Mouse (Mus musculus): ENCODE results near the gene Ppp1r9b. TPM values are rescaled to one million over a fixed set of nuclear protein-coding genes. Genes with fewer than 3 reads are reported as not detected.
A peak's percentile ranks its signal among the peaks of the same experiment; 100 is the strongest.

Gene Ppp1r9b
- polyA plus RNA-seq, 1 experiment from 2014 or later, result 16.2 TPM

DNA sequence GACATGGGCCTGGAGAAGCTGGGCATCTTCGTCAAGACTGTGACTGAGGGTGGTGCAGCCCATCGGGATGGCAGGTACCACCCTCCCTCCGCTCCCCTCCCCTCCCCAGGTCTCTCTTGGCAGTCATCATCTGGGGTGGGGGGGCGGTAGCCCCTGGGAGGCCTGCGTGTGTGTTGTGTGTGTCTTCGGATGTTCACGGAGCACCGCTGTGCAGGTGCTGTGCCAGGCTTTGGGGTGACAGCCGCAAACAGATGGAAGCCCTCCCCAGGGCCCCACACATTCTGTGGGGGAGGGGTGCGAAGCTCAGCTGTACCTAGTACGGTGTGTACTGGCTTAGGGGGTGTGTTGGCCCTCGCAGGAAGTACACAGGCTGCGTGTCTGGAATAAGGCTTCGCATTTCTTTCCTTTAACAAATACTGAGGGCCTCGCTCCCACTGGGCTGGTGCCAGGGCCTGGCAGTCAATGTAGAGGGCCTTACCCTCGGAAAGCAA lies 7.3 kb downstream of the Ppp1r9b start:
- Histone ChIP-seq H3K4me1 (replicated peaks; ENCODE audit: control insufficient read depth, insufficient read depth, low read length) (peaks cover 28% of the 10 kb centered on the region), H3K27ac (ENCODE audit: low read depth, low read length) (no peak overlapping the region), H3K4me3 (ENCODE audit: low read depth, low read length) (no peak overlapping the region), H3K36me3 (ENCODE audit: control insufficient read depth, insufficient read depth, low read length) (peaks cover 21% of the 10 kb centered on the region), H3K9me3 (ENCODE audit: control insufficient read depth, low read length) (no peaks in the 10 kb centered on the region), H3K4me2 (replicated peaks; ENCODE audit: low read depth, low read length) (no peak overlapping the region), H3K27me3 (ENCODE audit: control insufficient read depth, insufficient read depth, low read length) (no peaks in the 10 kb centered on the region), H3K9ac (ENCODE audit: low read depth, low read length) (no peak overlapping the region)
- ATAC-seq (ENCODE audit: low FRiP score), result no peak
- 88% methylated on average over 15 of the region's 16 CpGs for WGBS
- no peak for DNase-seq (ENCODE audit: low spot score)

- Histone ChIP-seq H3K4me1 (replicated peaks; ENCODE audit: control insufficient read depth, insufficient read depth, low read length) (peaks cover 11% of the 10 kb centered on the region), H3K4me3 (ENCODE audit: low read depth, low read length) (no peak overlapping the region; the same call in 1 of the 2 replicates), H3K9ac (ENCODE audit: low read depth, low read length) (0 out of 2 replicates have a peak overlapping the region, but pooled peaks have one; percentile 7), H3K9me3 (ENCODE audit: control insufficient read depth, low read length) (no peaks in the 10 kb centered on the region), H3K4me2 (replicated peaks; ENCODE audit: low read depth, low read length) (no peak overlapping the region), H3K27me3 (ENCODE audit: control insufficient read depth, insufficient read depth, low read length) (no peaks in the 10 kb centered on the region), H3K27ac (ENCODE audit: low read depth, low read length) (peak overlapping the region; percentile 56), H3K36me3 (ENCODE audit: control insufficient read depth, insufficient read depth, low read length) (peaks cover 21% of the 10 kb centered on the region)
- 75% methylated on average over 8 of the region's 8 CpGs for WGBS
- DNase-seq (ENCODE audit: low spot score) (no peak), ATAC-seq (ENCODE audit: low FRiP score) (no peak)
These were observed 9.3 kb downstream of the Ppp1r9b start for GRCm38 (mm10) chr11:95000128-95000527.

GRCm38 (mm10) chr11:95000548-95000947 lies 9.7 kb downstream of the Ppp1r9b start:
- no peaks in the 10 kb centered on the region for H3K27me3 ChIP-seq (ENCODE audit: control insufficient read depth, insufficient read depth, low read length)
- H3K27ac ChIP-seq (ENCODE audit: low read depth, low read length), result peak overlapping the region; percentile 56
- WGBS, result 40% methylated on average over 4 of the region's 4 CpGs
- peaks cover 21% of the 10 kb centered on the region for H3K36me3 ChIP-seq (ENCODE audit: control insufficient read depth, insufficient read depth, low read length)
- H3K4me3 ChIP-seq (ENCODE audit: low read depth, low read length), result no peak overlapping the region; the same call in 1 of the 2 replicates
- peaks cover 8% of the 10 kb centered on the region for H3K4me1 ChIP-seq (replicated peaks; ENCODE audit: control insufficient read depth, insufficient read depth, low read length)
- H3K9me3 ChIP-seq (ENCODE audit: control insufficient read depth, low read length), result no peaks in the 10 kb centered on the region
- H3K9ac ChIP-seq (ENCODE audit: low read depth, low read length), result 0 out of 2 replicates have a peak overlapping the region, but pooled peaks have one; percentile 7
- DNase-seq (ENCODE audit: low spot score) (no peak), ATAC-seq (ENCODE audit: low FRiP score) (no peak; the same call in 1 of the 2 replicates)
- no peak overlapping the region for H3K4me2 ChIP-seq (replicated peaks; ENCODE audit: low read depth, low read length)

DNA sequence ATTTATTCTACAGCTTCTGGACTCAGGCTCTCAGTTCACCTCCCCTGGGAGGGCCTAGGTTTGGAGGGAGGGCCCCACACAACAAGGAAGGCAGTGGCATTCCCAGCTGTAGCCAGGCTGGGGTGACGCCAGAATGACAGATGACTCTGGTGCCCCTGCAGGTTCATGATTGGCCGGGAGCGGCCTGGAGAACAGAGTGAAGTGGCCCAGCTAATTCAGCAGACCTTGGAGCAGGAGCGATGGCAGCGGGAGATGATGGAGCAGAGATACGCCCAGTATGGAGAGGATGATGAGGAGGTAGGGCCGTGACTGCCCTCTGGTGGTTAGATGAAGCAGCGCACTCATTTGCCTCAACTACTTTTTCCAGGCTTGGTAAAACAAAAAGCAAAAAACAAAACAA lies 10.2 kb downstream of the Ppp1r9b start:
- Histone ChIP-seq H3K9ac (ENCODE audit: low read depth, low read length) (no peak overlapping the region), H3K27ac (ENCODE audit: low read depth, low read length) (peak overlapping the region; percentile 56), H3K9me3 (ENCODE audit: control insufficient read depth, low read length) (no peaks in the 10 kb centered on the region), H3K4me1 (replicated peaks; ENCODE audit: control insufficient read depth, insufficient read depth, low read length) (peaks cover 10% of the 10 kb centered on the region), H3K4me2 (replicated peaks; ENCODE audit: low read depth, low read length) (no peak overlapping the region), H3K27me3 (ENCODE audit: control insufficient read depth, insufficient read depth, low read length) (no peaks in the 10 kb centered on the region), H3K36me3 (ENCODE audit: control insufficient read depth, insufficient read depth, low read length) (peaks cover 21% of the 10 kb centered on the region), H3K4me3 (ENCODE audit: low read depth, low read length) (no peak overlapping the region)
- peak; percentile 84 for DNase-seq (ENCODE audit: low spot score)
- peak; percentile 83 for ATAC-seq (ENCODE audit: low FRiP score)
- under 1% methylated on average over 8 of the region's 8 CpGs for WGBS

GRCm38 (mm10) chr11:95001584-95002347 lies 10.9 kb downstream of the Ppp1r9b start:
- WGBS, result 88% methylated on average over 21 of the region's 21 CpGs
- Histone ChIP-seq H3K36me3 (ENCODE audit: control insufficient read depth, insufficient read depth, low read length) (peaks cover 16% of the 10 kb centered on the region), H3K4me2 (replicated peaks; ENCODE audit: low read depth, low read length) (no peak overlapping the region), H3K9ac (ENCODE audit: low read depth, low read length) (no peak overlapping the region), H3K27me3 (ENCODE audit: control insufficient read depth, insufficient read depth, low read length) (no peaks in the 10 kb centered on the region), H3K4me1 (replicated peaks; ENCODE audit: control insufficient read depth, insufficient read depth, low read length) (peaks cover 13% of the 10 kb centered on the region), H3K4me3 (ENCODE audit: low read depth, low read length) (no peak overlapping the region), H3K27ac (ENCODE audit: low read depth, low read length) (peak overlapping the region; percentile 7; the same call in 1 of the 2 replicates), H3K9me3 (ENCODE audit: control insufficient read depth, low read length) (no peaks in the 10 kb centered on the region)
- ATAC-seq (ENCODE audit: low FRiP score) (no peak), DNase-seq (ENCODE audit: low spot score) (no peak)

DNA sequence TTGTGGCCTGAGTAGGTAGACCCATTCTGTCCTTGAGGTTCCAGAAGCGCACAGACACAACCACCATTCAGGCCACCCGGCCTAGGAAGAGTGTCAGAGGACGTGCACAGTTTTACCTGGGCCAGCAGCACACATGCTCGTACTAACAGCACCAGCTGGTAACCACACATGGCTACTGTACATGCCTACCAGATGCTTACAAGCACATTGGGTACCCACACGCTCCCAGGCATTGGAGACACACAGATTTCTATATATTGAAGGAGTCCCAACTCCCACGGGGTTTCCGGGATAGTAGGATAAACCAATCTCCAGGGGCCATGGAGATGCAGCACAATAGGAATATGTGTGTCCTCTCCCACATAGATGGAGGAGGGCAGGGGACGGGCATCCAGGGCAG lies 11.9 kb downstream of the Ppp1r9b start:
- H3K27ac ChIP-seq (ENCODE audit: low read depth, low read length), result no peak overlapping the region
- no peak overlapping the region for H3K4me3 ChIP-seq (ENCODE audit: low read depth, low read length)
- no peak for DNase-seq (ENCODE audit: low spot score)
- H3K4me2 ChIP-seq (replicated peaks; ENCODE audit: low read depth, low read length), result no peak overlapping the region
- H3K9me3 ChIP-seq (ENCODE audit: control insufficient read depth, low read length), result no peaks in the 10 kb centered on the region
- ATAC-seq (ENCODE audit: low FRiP score), result no peak
- 95% methylated on average over 8 of the region's 8 CpGs for WGBS
- H3K9ac ChIP-seq (ENCODE audit: low read depth, low read length), result no peak overlapping the region
- no peaks in the 10 kb centered on the region for H3K27me3 ChIP-seq (ENCODE audit: control insufficient read depth, insufficient read depth, low read length)
- peaks cover 13% of the 10 kb centered on the region for H3K36me3 ChIP-seq (ENCODE audit: control insufficient read depth, insufficient read depth, low read length)
- H3K4me1 ChIP-seq (replicated peaks; ENCODE audit: control insufficient read depth, insufficient read depth, low read length), result peaks cover 18% of the 10 kb centered on the region

- H3K36me3 ChIP-seq (ENCODE audit: control insufficient read depth, insufficient read depth, low read length), result peaks cover 12% of the 10 kb centered on the region; the same call in 1 of the 2 replicates
- peak overlapping the region; percentile 9; the same call in 1 of the 2 replicates for H3K27ac ChIP-seq (ENCODE audit: low read depth, low read length)
- no peak overlapping the region for H3K9ac ChIP-seq (ENCODE audit: low read depth, low read length)
- ATAC-seq (ENCODE audit: low FRiP score) (no peak), DNase-seq (ENCODE audit: low spot score) (no peak)
- no peaks in the 10 kb centered on the region for H3K27me3 ChIP-seq (ENCODE audit: control insufficient read depth, insufficient read depth, low read length)
- H3K9me3 ChIP-seq (ENCODE audit: control insufficient read depth, low read length), result no peaks in the 10 kb centered on the region
- 86% methylated on average over 12 of the region's 12 CpGs for WGBS
- peaks cover 18% of the 10 kb centered on the region for H3K4me1 ChIP-seq (replicated peaks; ENCODE audit: control insufficient read depth, insufficient read depth, low read length)
- H3K4me3 ChIP-seq (ENCODE audit: low read depth, low read length), result no peak overlapping the region
- no peak overlapping the region for H3K4me2 ChIP-seq (replicated peaks; ENCODE audit: low read depth, low read length)
These were observed 13.5 kb downstream of the Ppp1r9b start for GRCm38 (mm10) chr11:95004136-95004936.

DNA sequence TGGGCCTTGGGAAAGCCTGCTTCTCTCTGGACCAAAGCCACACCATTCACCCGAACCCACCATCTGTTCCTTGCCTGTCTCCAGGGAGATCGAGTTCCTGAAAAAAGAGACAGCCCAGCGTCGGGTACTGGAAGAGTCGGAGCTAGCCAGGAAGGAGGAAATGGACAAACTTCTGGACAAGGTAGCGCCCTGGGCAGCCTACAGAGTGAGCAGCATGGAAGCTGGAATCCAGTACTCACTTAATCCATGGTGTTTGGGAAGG lies 14.0 kb downstream of the Ppp1r9b start:
- H3K4me3 ChIP-seq (ENCODE audit: low read depth, low read length), result no peak overlapping the region
- H3K27ac ChIP-seq (ENCODE audit: low read depth, low read length), result no peak overlapping the region
- H3K9ac ChIP-seq (ENCODE audit: low read depth, low read length), result no peak overlapping the region
- H3K9me3 ChIP-seq (ENCODE audit: control insufficient read depth, low read length), result no peaks in the 10 kb centered on the region
- DNase-seq (ENCODE audit: low spot score) (no peak), ATAC-seq (ENCODE audit: low FRiP score) (no peak)
- WGBS, result 64% methylated on average over 6 of the region's 6 CpGs
- H3K4me2 ChIP-seq (replicated peaks; ENCODE audit: low read depth, low read length), result no peak overlapping the region
- H3K36me3 ChIP-seq (ENCODE audit: control insufficient read depth, insufficient read depth, low read length), result peaks cover 12% of the 10 kb centered on the region; the same call in 1 of the 2 replicates
- no peaks in the 10 kb centered on the region for H3K27me3 ChIP-seq (ENCODE audit: control insufficient read depth, insufficient read depth, low read length)
- peaks cover 17% of the 10 kb centered on the region for H3K4me1 ChIP-seq (replicated peaks; ENCODE audit: control insufficient read depth, insufficient read depth, low read length)

All from hindbrain, embryonic 11.5 days (tissue).